Mouse (Mus musculus) neutrophil, adult 5-6 weeks (primary cell): Measurements from ENCODE around the gene Dcun1d2. TPM values are rescaled to one million over a fixed set of nuclear protein-coding genes. Genes with fewer than 3 reads are reported as not detected.

Source experiments
- ATAC-seq: fragments of 151-379, 151-347 bp; 2 replicates; pipeline ENCODE4 v1.8.0; 2017; ENCODE audit warnings: mild to moderate bottlenecking, moderate TSS enrichment; ENCODE audit not compliant: insufficient number of reproducible peaks, poor library complexity, low FRiP score, severe bottlenecking; ENCODE audit errors: extremely low read depth
- total RNA-seq: library from RNA; stranded (forward); fragments of 200-1000 nt; gene quantifications from 2 replicates; pipeline ENCODE4 v1.2.3, GENCODE M21; 2017

Dcun1d2 gene
- total RNA-seq, 1 experiment from 2014 or later = 15.6 TPM

DNA sequence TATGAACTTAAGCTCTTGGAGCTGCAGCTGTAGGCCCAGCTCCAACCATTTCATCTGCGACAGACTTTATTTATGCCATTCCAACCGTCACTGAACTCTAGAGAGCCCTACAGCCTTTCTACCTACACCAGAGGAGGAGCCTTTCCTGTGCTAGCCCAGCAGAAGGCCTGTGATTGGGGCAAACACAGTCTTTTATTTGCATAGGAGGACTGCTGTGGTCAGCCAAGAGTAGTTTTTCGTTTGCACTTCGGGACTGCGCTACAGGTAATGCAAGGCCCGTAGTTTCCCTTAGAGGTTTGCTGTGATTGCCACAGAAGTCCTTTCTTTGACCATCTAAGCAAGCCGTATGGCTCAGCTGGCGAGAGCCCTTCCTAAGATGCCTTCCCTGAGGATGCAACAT is 71.5 kb downstream of the Dcun1d2 start:
- no peak for ATAC-seq

DNA sequence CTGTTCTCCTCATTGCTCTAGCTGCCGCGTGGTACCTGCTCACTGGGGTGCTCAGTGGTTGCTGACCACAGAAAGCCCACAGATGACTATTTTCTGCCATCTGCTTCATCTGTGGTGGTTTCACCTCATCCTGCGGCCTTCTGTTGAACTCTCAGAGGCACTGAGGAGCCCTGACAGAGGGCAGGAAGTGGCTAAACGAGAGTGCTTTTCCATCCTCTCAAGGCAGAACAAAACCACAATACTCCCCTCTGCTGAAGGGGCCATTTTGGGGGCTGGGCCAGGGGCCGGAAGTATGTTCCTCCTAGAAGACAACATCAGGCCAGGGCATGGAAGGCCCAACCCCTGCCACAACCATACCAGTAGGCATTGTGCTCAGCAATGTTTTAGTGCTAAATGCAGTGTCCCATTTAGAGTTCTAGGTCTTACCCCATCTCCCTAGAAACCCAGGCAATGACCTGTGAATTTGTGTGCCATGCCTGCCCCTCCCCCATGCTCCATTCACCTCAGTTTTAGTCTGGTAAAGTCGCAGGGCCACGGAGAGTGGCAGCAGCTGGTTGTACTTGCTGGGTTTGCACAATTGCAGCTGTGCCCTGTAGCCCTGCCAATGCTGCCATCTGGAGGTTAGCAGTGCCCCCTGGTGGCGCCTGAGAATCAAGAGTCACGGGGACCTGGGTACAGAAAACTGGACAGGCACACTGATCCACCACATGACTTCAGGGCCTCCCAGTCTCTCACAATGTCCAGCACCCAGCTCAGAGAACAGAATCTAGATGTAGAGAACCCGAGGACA is 74.3 kb downstream of the Dcun1d2 start:
- peak; percentile 72 for ATAC-seq

DNA sequence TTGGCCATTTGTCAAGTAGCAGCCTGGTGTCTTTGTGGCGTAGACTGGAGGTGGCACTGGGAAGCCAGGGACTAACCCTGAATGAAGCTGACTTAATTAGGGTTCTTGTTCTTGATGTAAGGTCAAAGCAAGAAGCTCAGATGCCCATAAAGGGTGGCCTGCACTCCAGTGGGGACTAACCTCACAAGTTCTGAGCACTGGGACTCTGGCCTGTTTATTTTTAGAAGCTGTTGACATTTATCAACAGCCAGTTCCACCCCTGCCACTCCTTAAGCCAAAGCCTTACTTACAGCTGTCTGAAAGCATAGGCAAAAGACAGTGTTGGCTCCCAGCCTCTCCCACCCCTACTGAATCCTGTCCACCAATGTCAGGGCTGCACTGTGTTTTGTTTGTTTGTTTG is 78.2 kb downstream of the Dcun1d2 start:
- ATAC-seq = no peak

DNA sequence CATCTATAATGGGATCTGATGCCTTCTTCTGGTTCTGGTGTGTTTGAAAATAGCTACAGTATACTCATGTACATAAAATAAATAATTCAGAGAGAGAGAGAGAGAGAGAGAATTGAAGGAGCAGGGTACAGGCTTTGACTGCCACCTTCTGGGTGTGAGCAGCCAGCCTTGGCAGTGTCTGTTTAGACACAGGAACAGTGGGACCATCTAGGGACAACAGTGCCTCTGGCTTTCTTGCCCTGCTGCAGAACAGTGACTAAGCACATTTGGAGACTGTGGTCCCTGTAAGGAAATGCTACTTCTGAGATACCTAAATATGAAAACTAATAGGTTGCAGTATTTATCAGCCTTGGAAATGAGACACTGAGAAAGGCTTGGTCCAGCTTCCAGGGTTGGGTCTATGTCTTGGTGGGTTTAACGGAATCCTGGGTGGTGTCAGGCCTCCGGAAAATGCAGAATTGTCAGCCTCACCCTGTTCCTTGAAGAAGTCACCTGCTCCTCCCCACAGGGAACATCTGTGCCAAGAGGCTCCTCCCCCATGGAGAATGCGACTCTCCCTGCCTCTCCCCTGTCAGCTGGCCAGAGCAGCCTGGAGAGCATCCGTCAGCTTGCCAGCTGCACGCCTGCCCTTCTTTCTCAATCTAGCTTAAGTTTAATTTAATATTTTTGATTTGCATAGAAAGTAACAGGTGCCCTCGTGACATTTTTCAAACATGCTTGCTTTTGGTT is 79.1 kb downstream of the Dcun1d2 start:
- ATAC-seq = no peak

DNA sequence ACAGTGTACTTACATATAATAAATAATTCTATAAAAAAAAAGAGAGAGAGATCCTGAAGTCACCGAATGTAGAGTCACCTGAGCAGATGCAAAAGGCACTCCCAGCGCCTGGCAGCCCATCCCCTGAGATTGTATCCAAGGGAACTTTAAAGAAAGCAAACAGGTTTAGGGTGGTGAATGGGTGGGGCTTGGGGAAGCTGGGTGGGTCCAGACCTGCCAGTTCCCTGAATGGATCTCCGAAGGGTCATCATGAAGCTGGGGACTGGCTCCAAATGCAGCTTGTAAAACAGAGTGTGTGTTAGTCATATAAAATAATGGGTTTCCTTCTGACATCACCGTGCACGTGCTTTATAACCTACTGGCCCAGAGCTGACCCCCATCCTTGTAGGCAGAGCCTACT is 81.6 kb downstream of the Dcun1d2 start:
- ATAC-seq = no peak

Other genes starting within 250 kb of the Dcun1d2 start
- 0.12 TPM in 1 of 2 replicates, not detected in the other for gene Proz, start 227.2 kb downstream of the Dcun1d2 start, total RNA-seq
- 44.0 and 45.2 TPM in 2 replicates for gene Pcid2, start 182.7 kb downstream of the Dcun1d2 start, total RNA-seq
- 57.1 and 64.4 TPM in 2 replicates for gene Cul4a, start 182.5 kb downstream of the Dcun1d2 start, total RNA-seq
- 161 and 169 TPM in 2 replicates for gene Lamp1, start 129.0 kb downstream of the Dcun1d2 start, total RNA-seq
- gene Grtp1, start 87.5 kb downstream of the Dcun1d2 start, total RNA-seq = 0.37 and 0.47 TPM in 2 replicates
- not detected in 2 replicates for gene Adprhl1, start 34.0 kb downstream of the Dcun1d2 start, total RNA-seq
- 36.2 and 37.1 TPM in 2 replicates for gene Tmco3, start 59 bp upstream of the Dcun1d2 start, total RNA-seq
- 24.4 and 26.1 TPM in 2 replicates for gene Tfdp1, start 50.6 kb upstream of the Dcun1d2 start, total RNA-seq
- not detected in 2 replicates for gene Atp4b, start 108.7 kb upstream of the Dcun1d2 start, total RNA-seq
- not detected in 2 replicates for gene Grk1, start 117.0 kb upstream of the Dcun1d2 start, total RNA-seq
- gene Tmem255b, start 147.1 kb upstream of the Dcun1d2 start, total RNA-seq = not detected in 2 replicates
- gene Gas6, start 206.4 kb upstream of the Dcun1d2 start, total RNA-seq = not detected in 2 replicates